Comparison of ENCODE assay signal across 10 mouse cellular contexts in the genomic region with DNA sequence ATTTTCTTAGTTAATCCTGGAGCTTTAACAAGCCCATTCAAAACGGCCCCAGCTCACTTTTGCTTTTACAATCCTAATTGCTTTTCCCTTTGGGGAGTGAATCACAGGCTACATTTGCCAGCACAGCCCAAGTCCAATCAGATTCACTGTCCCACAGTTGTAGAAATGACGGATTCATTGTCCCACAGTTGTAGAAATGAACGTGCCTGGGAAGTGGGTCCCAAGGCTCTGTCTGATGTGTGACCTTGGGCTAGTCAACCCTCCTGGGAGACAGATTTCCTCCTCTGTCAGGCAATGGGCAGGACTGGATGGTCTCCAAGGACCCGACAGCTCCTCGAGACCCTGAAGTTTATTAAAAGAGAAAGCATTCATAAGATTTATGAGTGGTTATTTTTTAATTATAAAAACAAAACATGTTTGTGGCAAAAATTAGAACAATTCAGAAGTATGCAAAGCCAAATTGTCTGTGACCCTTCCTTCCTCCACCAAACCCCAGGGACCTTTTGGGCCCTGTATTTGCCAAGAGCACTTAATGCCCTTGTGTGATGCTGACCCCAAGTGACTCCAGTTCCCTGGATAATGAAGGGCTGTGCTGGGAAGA.
A peak's percentile ranks its signal among the peaks of the same experiment; 100 is the strongest.
DNase-seq lines count a peak whose midpoint lies in the region.
"Had no signal": no experiment of that assay in that cellular context is flagged by ENCODE, and none has a peak within 500 bp of the region (broad histone marks: within the 10 kb centered on the region; RNA-seq: fewer than 3 reads in every experiment).

No protein-coding gene starts in this region.

- H3K27ac ChIP-seq in heart, embryonic 10.5 days: no peak overlapping the region
- H3K27ac ChIP-seq: embryonic facial prominence, embryonic 15.5 days had no signal

- no peaks in the 10 kb centered on the region for H3K9me3 ChIP-seq in heart, embryonic 10.5 days
- H3K9me3 ChIP-seq: embryonic facial prominence, embryonic 15.5 days had no signal

- H3K4me1 ChIP-seq in heart, embryonic 10.5 days: peaks cover 42% of the 10 kb centered on the region

- H3K27me3 ChIP-seq in heart, embryonic 10.5 days (ENCODE audit: insufficient read depth, poor library complexity, severe bottlenecking): no peaks in the 10 kb centered on the region
- H3K27me3 ChIP-seq: embryonic facial prominence, embryonic 15.5 days had no signal

- H3K4me3 ChIP-seq in heart, embryonic 10.5 days: no peak overlapping the region
- H3K4me3 ChIP-seq: embryonic facial prominence, embryonic 15.5 days had no signal

- H3K36me3 ChIP-seq in heart, embryonic 10.5 days: no peaks in the 10 kb centered on the region
- H3K36me3 ChIP-seq: embryonic facial prominence, embryonic 15.5 days had no signal

- 65% methylated on average over 5 of the region's 5 CpGs for WGBS in heart, embryonic 10.5 days

- DNase-seq in heart, adult 18-20 months: peak; percentile 61 to 77
- DNase-seq in heart, embryonic 10.5 days (ENCODE audit: low spot score): no peak
- DNase-seq in ZHBTc4 (ENCODE audit: low read depth, low spot score): peak; percentile 37
- DNase-seq in heart, adult 9 months (ENCODE audit: low spot score in 2 of 2): peak; percentile 73 to 82
- DNase-seq in kidney, postnatal 10 days: peak; percentile 68
- DNase-seq in right cerebral cortex, adult 2 months (ENCODE audit: low spot score in 2 of 2): no peak
- no peak for DNase-seq in thymus, postnatal 36 days
- no peak for DNase-seq in right cerebral cortex, adult 18-20 months
- DNase-seq: cerebellum, adult 18-20 months had no signal

Comparison
In these comparisons a context has a peak if more than half of its experiments do, and no peak if none do; other contexts are left out.
1. DNase-seq: peak in heart, adult 18-20 months (2 of 2), ZHBTc4 (single experiment), heart, adult 9 months (2 of 2) and kidney, postnatal 10 days (single experiment); none in heart, embryonic 10.5 days (single experiment), right cerebral cortex, adult 2 months (0 of 2), thymus, postnatal 36 days (0 of 2) and right cerebral cortex, adult 18-20 months (single experiment).